Mouse (Mus musculus) CH12.LX (cell line): ENCODE data around the gene Ppp2r5c. TPM values are rescaled to one million over a fixed set of nuclear protein-coding genes. Genes with fewer than 3 reads are reported as not detected.

Experiments
- DNase-seq: peaks from one replicate; pipeline ENCODE4 v3.0.0-alpha.2; 2013; ENCODE audit errors: extremely low read depth
- H3K27ac ChIP-seq: 2 replicates; pipeline ENCODE4 v1.5.1; 2012; ENCODE audit warnings: low read depth, mild to moderate bottlenecking, control low read depth, moderate library complexity; ENCODE audit not compliant: insufficient read depth
- H3K27me3 ChIP-seq: replicated peaks from 2 replicates; pipeline ENCODE3; 2012; ENCODE audit warnings: inconsistent platforms
- H3K36me3 ChIP-seq, 2 experiments: replicated peaks in 1 of 2; 2 replicates each; pipeline versions ENCODE3 to v1.6.1; 2012; ENCODE audit warnings: inconsistent platforms in 1 of 2, low read length in 1 of 2, mild to moderate bottlenecking in 1 of 2, mixed read lengths in 1 of 2, moderate library complexity in 1 of 2; ENCODE audit not compliant: control insufficient read depth in 1 of 2, insufficient read depth in 1 of 2
- H3K4me1 ChIP-seq, 2 experiments: 2 replicates each; pipeline ENCODE4 v1.6.1; 2012; ENCODE audit warnings: inconsistent platforms in 1 of 2, moderate library complexity in 1 of 2; ENCODE audit not compliant: insufficient read depth in 2 of 2, control insufficient read depth in 1 of 2
- H3K4me2 ChIP-seq: 2 replicates; pipeline ENCODE4 v1.6.1; 2012; ENCODE audit warnings: low read depth, mild to moderate bottlenecking, control low read depth; ENCODE audit not compliant: poor library complexity, insufficient read depth, severe bottlenecking
- H3K4me3 ChIP-seq, 3 experiments: fragments of 150-350 bp in 1 of 3; sonication (generic) in 1 of 3; replicated peaks in 1 of 3; 2 replicates each; pipeline versions ENCODE3 to v1.5.1; 2011 to 2012; ENCODE audit warnings: low read depth in 2 of 3, low read length in 2 of 3, mild to moderate bottlenecking in 2 of 3, moderate library complexity in 2 of 3, control low read depth in 1 of 3, improper control_type of control experiment in 1 of 3, inconsistent platforms in 1 of 3, mixed read lengths in 1 of 3; ENCODE audit not compliant: poor library complexity in 1 of 3
- H3K79me2 ChIP-seq: replicated peaks from 2 replicates; pipeline ENCODE4 v1.6.1; 2012; ENCODE audit warnings: mild to moderate bottlenecking, moderate library complexity; ENCODE audit not compliant: control insufficient read depth, poor library complexity, insufficient read depth, severe bottlenecking; ENCODE audit errors: extremely low read depth
- H3K9ac ChIP-seq: 2 replicates; pipeline ENCODE4 v1.6.1; 2012; ENCODE audit warnings: low read depth, mild to moderate bottlenecking, control low read depth, moderate library complexity; ENCODE audit not compliant: insufficient read depth
- H3K9me3 ChIP-seq: replicated peaks from 2 replicates; pipeline ENCODE3; 2012; ENCODE audit warnings: low read length, inconsistent platforms, mixed read lengths
- BHLHE40 ChIP-seq: IDR thresholded peaks from 2 replicates; pipeline ENCODE4 v1.6.1; 2011; ENCODE audit warnings: mild to moderate bottlenecking, low read depth, low read length, improper control_type of control experiment
- CHD2 ChIP-seq: IDR thresholded peaks from 2 replicates; pipeline ENCODE4 v1.6.1; 2011; ENCODE audit warnings: low read length, improper control_type of control experiment
- E2F4 ChIP-seq: IDR thresholded peaks from 2 replicates; pipeline ENCODE4 v1.6.1; 2011; ENCODE audit warnings: low read depth, low read length, improper control_type of control experiment; ENCODE audit not compliant: insufficient replicate concordance
- ELF1 ChIP-seq: IDR thresholded peaks from 2 replicates; pipeline ENCODE4 v1.6.1; 2014; ENCODE audit warnings: low read depth, mild to moderate bottlenecking, inconsistent platforms, low read length, improper control_type of control experiment
- ETS1 ChIP-seq: conservative IDR thresholded peaks from 2 replicates; pipeline ENCODE4 v1.6.1; 2012; ENCODE audit warnings: low read depth, mild to moderate bottlenecking, inconsistent platforms, low read length, improper control_type of control experiment, moderate library complexity
- GABPA ChIP-seq: IDR thresholded peaks from 2 replicates; pipeline ENCODE4 v1.6.1; 2012; ENCODE audit warnings: low read depth, low read length, improper control_type of control experiment, inconsistent platforms; ENCODE audit not compliant: insufficient replicate concordance
- IRF4 ChIP-seq: IDR thresholded peaks from 2 replicates; pipeline ENCODE4 v1.6.1; 2014; ENCODE audit warnings: low read depth, mild to moderate bottlenecking, inconsistent platforms, low read length, improper control_type of control experiment
- JUN ChIP-seq: IDR thresholded peaks from 2 replicates; pipeline ENCODE4 v1.6.1; 2011; ENCODE audit warnings: low read depth, mild to moderate bottlenecking, low read length, improper control_type of control experiment, moderate library complexity; ENCODE audit not compliant: insufficient read depth
- JUND ChIP-seq: conservative IDR thresholded peaks from 2 replicates; pipeline ENCODE4 v1.6.1; 2011; ENCODE audit warnings: low read depth, low read length, improper control_type of control experiment
- MAFK ChIP-seq: IDR thresholded peaks from 2 replicates; pipeline ENCODE4 v1.6.1; 2011; ENCODE audit warnings: low read length, improper control_type of control experiment; ENCODE audit not compliant: insufficient replicate concordance
- MAZ ChIP-seq: IDR thresholded peaks from 2 replicates; pipeline ENCODE4 v1.6.1; 2012; ENCODE audit warnings: low read depth, mild to moderate bottlenecking, inconsistent platforms, low read length, improper control_type of control experiment, moderate library complexity
- MEF2A ChIP-seq: IDR thresholded peaks from 2 replicates; pipeline ENCODE4 v1.6.1; 2014; ENCODE audit warnings: low read depth, mild to moderate bottlenecking, inconsistent platforms, low read length, improper control_type of control experiment, borderline replicate concordance
- MXI1 ChIP-seq: IDR thresholded peaks from 2 replicates; pipeline ENCODE4 v1.6.1; 2011; ENCODE audit warnings: mild to moderate bottlenecking, low read depth, low read length, improper control_type of control experiment
- NELFE ChIP-seq: IDR thresholded peaks from 2 replicates; pipeline ENCODE4 v1.6.1; 2011; ENCODE audit warnings: low read depth, low read length, improper control_type of control experiment
- NRF1 ChIP-seq: IDR thresholded peaks from 2 replicates; pipeline ENCODE4 v1.6.1; 2014; ENCODE audit warnings: low read depth, mild to moderate bottlenecking, inconsistent platforms, low read length, improper control_type of control experiment, moderate library complexity
- PAX5 ChIP-seq: IDR thresholded peaks from 2 replicates; pipeline ENCODE4 v1.6.1; 2012; ENCODE audit warnings: low read length, inconsistent platforms, mixed read lengths
- POLR2A ChIP-seq: IDR thresholded peaks from 2 replicates; pipeline ENCODE4 v1.6.1; 2011; ENCODE audit warnings: low read depth, mild to moderate bottlenecking, improper control_type of control experiment, low read length
- POLR2AphosphoS2 ChIP-seq: IDR thresholded peaks from 2 replicates; pipeline ENCODE4 v1.6.1; 2011; ENCODE audit warnings: low read depth, low read length, improper control_type of control experiment
- RAD21 ChIP-seq: IDR thresholded peaks from 2 replicates; pipeline ENCODE4 v1.6.1; 2011; ENCODE audit warnings: low read depth, mild to moderate bottlenecking, low read length, improper control_type of control experiment, moderate library complexity
- RCOR1 ChIP-seq: conservative IDR thresholded peaks from 2 replicates; pipeline ENCODE4 v1.6.1; 2012; ENCODE audit warnings: low read depth, mild to moderate bottlenecking, inconsistent platforms, low read length, improper control_type of control experiment
- TBP ChIP-seq: conservative IDR thresholded peaks from 2 replicates; pipeline ENCODE4 v1.6.1; 2011; ENCODE audit warnings: low read depth, low read length, improper control_type of control experiment
- TCF12 ChIP-seq: IDR thresholded peaks from 2 replicates; pipeline ENCODE4 v1.6.1; 2014; ENCODE audit warnings: low read depth, mild to moderate bottlenecking, inconsistent platforms, low read length, improper control_type of control experiment
- UBTF ChIP-seq: IDR thresholded peaks from 2 replicates; pipeline ENCODE4 v1.6.1; 2012; ENCODE audit warnings: low read depth, mild to moderate bottlenecking, inconsistent platforms, low read length, improper control_type of control experiment, moderate library complexity
- USF1 ChIP-seq: IDR thresholded peaks from 2 replicates; pipeline ENCODE4 v1.6.1; 2014; ENCODE audit warnings: low read depth, mild to moderate bottlenecking, inconsistent platforms, low read length, improper control_type of control experiment
- USF2 ChIP-seq: conservative IDR thresholded peaks from 2 replicates; pipeline ENCODE4 v1.6.1; 2011; ENCODE audit warnings: low read depth, low read length, improper control_type of control experiment
- ZC3H11A ChIP-seq: IDR thresholded peaks from 2 replicates; pipeline ENCODE4 v1.6.1; 2012; ENCODE audit warnings: low read depth, mild to moderate bottlenecking, inconsistent platforms, low read length, improper control_type of control experiment
- ZKSCAN1 ChIP-seq: IDR thresholded peaks from 2 replicates; pipeline ENCODE4 v1.6.1; 2012; ENCODE audit warnings: low read depth, inconsistent platforms, low read length, improper control_type of control experiment, borderline replicate concordance
- ZMIZ1 ChIP-seq: IDR thresholded peaks from 2 replicates; pipeline ENCODE4 v1.6.1; 2012; ENCODE audit warnings: low read depth, mild to moderate bottlenecking, inconsistent platforms, low read length, improper control_type of control experiment
- dilution Hi-C: fragments of 300-500 bp; cut with MboI; formaldehyde crosslinking; loops from 2 replicates; pipeline ENCODE4 v1.14.3; 2020; ENCODE audit warnings: low sequenced_read_pairs; ENCODE audit not compliant: extremely low pct_unique_long_range_greater_than_20kb, extremely low pct_ligation_motif_present
- in situ Hi-C: fragments of 300-500 bp; cut with MboI; formaldehyde crosslinking; loops from 3 replicates; pipeline ENCODE4 v1.14.3; 2019; ENCODE audit warnings: low sequenced_read_pairs, low pct_ligation_motif_present, low pct_unique_long_range_greater_than_20kb, mixed read lengths
- polyA plus RNA-seq: library from polyadenylated mRNA; unstranded; fragments of >175 nt; gene quantifications from 2 replicates; pipeline ENCODE4 v1.2.1, GENCODE M21; 2012; ENCODE audit warnings: low read depth; ENCODE audit not compliant: insufficient read length
- total RNA-seq, 2 experiments: library from RNA; depleted of rRNA; stranded (reverse); fragments of 300-350 nt in 1 of 2; fragments of >200 nt in 1 of 2; gene quantifications; 2 replicates each; pipeline ENCODE4 v1.2.3; 2012 to 2014

Ppp2r5c gene
- total and polyA plus RNA-seq, 3 experiments: 71.6 to 111 (median 97.7) TPM

DNA sequence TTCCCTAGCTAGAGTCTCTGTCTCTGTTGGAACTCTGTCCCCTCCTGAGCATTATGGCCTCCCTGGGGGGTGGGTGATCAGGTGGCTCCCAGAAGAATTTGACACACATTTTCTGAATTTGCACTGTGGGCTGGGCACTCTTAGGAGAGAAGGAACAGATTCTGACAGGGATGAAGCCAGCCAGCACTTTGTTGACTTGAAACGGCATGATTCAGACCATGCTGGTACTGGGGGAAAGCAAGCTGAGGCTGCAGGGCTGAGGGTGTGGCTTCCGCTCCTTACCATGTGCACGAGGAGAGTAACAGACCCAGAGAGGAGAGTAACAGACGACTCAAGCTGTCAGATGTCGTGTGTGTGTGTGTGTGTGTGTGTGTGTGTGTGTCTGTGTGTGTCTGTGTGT lies 76.6 kb downstream of the Ppp2r5c start:
- no peak overlapping the region for H3K9ac ChIP-seq
- H3K79me2 ChIP-seq: 0 out of 2 replicates have a peak, but pooled peaks cover 8% of the 10 kb centered on the region
- no peaks in the 10 kb centered on the region for H3K27me3 ChIP-seq
- in situ Hi-C loops (no loop called here), dilution Hi-C loops (no loop called here)
- no peak for TF ChIP-seq MEF2A
- no peak for TF ChIP-seq USF1
- TF ChIP-seq ETS1: no peak
- TF ChIP-seq JUND: no peak
- TF ChIP-seq UBTF: no peak
- TF ChIP-seq RCOR1: no peak
- TF ChIP-seq E2F4: no peak
- no peak for TF ChIP-seq MXI1
- no peak for TF ChIP-seq CHD2
- TF ChIP-seq NRF1: no peak
- no peak for TF ChIP-seq RAD21
- no peak for TF ChIP-seq BHLHE40
- no peak for TF ChIP-seq TBP
- TF ChIP-seq PAX5: no peak
- no peak for TF ChIP-seq POLR2AphosphoS2
- no peak for TF ChIP-seq IRF4
- no peak for TF ChIP-seq POLR2A
- no peak for TF ChIP-seq GABPA
- no peak for TF ChIP-seq ZMIZ1
- no peak for TF ChIP-seq JUN
- H3K4me1 ChIP-seq: 0 out of 4 replicates have a peak, but pooled peaks cover 0 to 2% of the 10 kb centered on the region in 2 experiments
- H3K27ac ChIP-seq: no peak overlapping the region
- H3K4me2 ChIP-seq: no peak overlapping the region
- peaks cover 38 to 81% of the 10 kb centered on the region in 2 experiments for H3K36me3 ChIP-seq
- peaks cover 7% of the 10 kb centered on the region for H3K9me3 ChIP-seq
- no peak for DNase-seq
- H3K4me3 ChIP-seq: no peak overlapping the region

- DNase-seq: no peak
- H3K27me3 ChIP-seq: no peaks in the 10 kb centered on the region
- TF ChIP-seq JUND (no peak), TCF12 (no peak), USF2 (no peak), MXI1 (no peak), MAZ (no peak), GABPA (no peak), ZC3H11A (no peak), ELF1 (no peak), MAFK (no peak), BHLHE40 (no peak), NELFE (no peak), POLR2AphosphoS2 (no peak), ZKSCAN1 (no peak), UBTF (no peak), JUN (no peak)
- TF ChIP-seq, all 38 proteins: peak for 0
- Histone ChIP-seq H3K4me2 (no peak overlapping the region), H3K27ac (0 out of 2 replicates have a peak overlapping the region, but pooled peaks have one; percentile 24), H3K4me3 (no peak overlapping the region), H3K79me2 (peaks cover 19% of the 10 kb centered on the region; the same call in 1 of the 2 replicates), H3K36me3 (peaks cover 6 to 39% of the 10 kb centered on the region in 2 experiments), H3K9me3 (no peaks in the 10 kb centered on the region), H3K4me1 (peaks cover 29 to 55% of the 10 kb centered on the region in 2 experiments), H3K9ac (no peak overlapping the region)
- dilution Hi-C loops: no loop called here
- in situ Hi-C loops: no loop called here
These were observed 85.8 kb downstream of the Ppp2r5c start for GRCm38 (mm10) chr12:110532711-110533110.
